Mouse (Mus musculus) hindbrain, embryonic 12.5 days (tissue): Measurements from ENCODE around the gene Ncs1. TPM values are rescaled to one million over a fixed set of nuclear protein-coding genes. Genes with fewer than 3 reads are reported as not detected.

Source experiments
- ATAC-seq: fragments of 200-750 bp; cut with Nextera tagmentation; 2 replicates; pipeline ENCODE4 v1.8.0; 2017; ENCODE audit warnings: moderate TSS enrichment; ENCODE audit not compliant: low FRiP score
- H3K27ac ChIP-seq: fragments of 300-500 bp; sonication (generic); 2 replicates; pipeline ENCODE4 v1.5.1; 2016; ENCODE audit warnings: mild to moderate bottlenecking
- H3K27me3 ChIP-seq: fragments of 300-500 bp; sonication (generic); 2 replicates; pipeline ENCODE4 v1.6.1; 2016; ENCODE audit warnings: mild to moderate bottlenecking
- H3K36me3 ChIP-seq: fragments of 300-500 bp; sonication (generic); 2 replicates; pipeline ENCODE4 v1.6.1; 2016; ENCODE audit warnings: mild to moderate bottlenecking
- H3K4me1 ChIP-seq: fragments of 300-500 bp; sonication (generic); 2 replicates; pipeline ENCODE4 v1.6.1; 2016
- H3K4me2 ChIP-seq: fragments of 300-500 bp; sonication (generic); replicated peaks from 2 replicates; pipeline ENCODE4 v1.6.1; 2016; ENCODE audit warnings: mild to moderate bottlenecking
- H3K4me3 ChIP-seq: fragments of 300-500 bp; sonication (generic); 2 replicates; pipeline ENCODE4 v1.5.1; 2016; ENCODE audit warnings: mild to moderate bottlenecking
- H3K9ac ChIP-seq: fragments of 300-500 bp; sonication (generic); 2 replicates; pipeline ENCODE4 v1.6.1; 2016; ENCODE audit warnings: mild to moderate bottlenecking, moderate library complexity
- H3K9me3 ChIP-seq: fragments of 300-500 bp; sonication (generic); replicated peaks from 2 replicates; pipeline ENCODE4 v1.6.1; 2016; ENCODE audit warnings: mild to moderate bottlenecking
- WGBS: fragments of 180-500 bp; shearing (Covaris S2); methylation state at CpG from one replicate; pipeline ENCODE4 v1.1.7; 2016; 5-methylcytosine and 5-hydroxymethylcytosine counted together
- polyA plus RNA-seq: library from polyadenylated mRNA; unstranded; fragments of >200 nt; fragmentation: Nextera tagmentation; extraction: Ambion mirVana; gene quantifications from 2 replicates; pipeline ENCODE4 v1.2.1, GENCODE M21; 2016

Gene Ncs1
- polyA plus RNA-seq, 1 experiment from 2014 or later: 107 TPM

GRCm38 (mm10) chr2:31284531-31284930, 38.9 kb downstream of the Ncs1 start:
- Histone ChIP-seq H3K27me3 (no peaks in the 10 kb centered on the region), H3K27ac (no peak overlapping the region), H3K9me3 (no peaks in the 10 kb centered on the region), H3K9ac (no peak overlapping the region), H3K4me1 (no peaks in the 10 kb centered on the region), H3K36me3 (peaks cover 89% of the 10 kb centered on the region), H3K4me2 (no peak overlapping the region), H3K4me3 (no peak overlapping the region)
- no peak for ATAC-seq
- 92% methylated on average over 5 of the region's 5 CpGs for WGBS

DNA sequence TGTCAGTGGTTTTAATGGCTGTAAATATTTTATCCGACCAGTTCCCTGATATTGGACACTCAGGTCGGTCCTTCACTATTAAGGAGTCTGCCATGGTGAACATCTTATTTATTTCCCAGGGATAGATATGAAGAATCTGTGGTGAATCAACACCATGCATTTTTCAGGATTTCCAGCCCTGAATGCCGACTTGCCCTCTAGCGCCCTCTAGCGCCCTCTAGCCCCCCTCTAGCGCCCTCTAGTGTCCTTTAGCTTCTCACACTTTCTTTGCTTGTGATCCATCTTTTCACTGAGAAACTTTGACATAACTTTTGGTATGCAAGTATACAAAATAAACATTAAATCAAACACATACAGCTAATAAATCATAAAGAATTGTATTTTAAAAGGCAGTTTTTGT, 45.8 kb downstream of the Ncs1 start:
- no peak overlapping the region for H3K4me2 ChIP-seq
- H3K4me1 ChIP-seq: no peaks in the 10 kb centered on the region
- no peak overlapping the region for H3K4me3 ChIP-seq
- no peak overlapping the region for H3K27ac ChIP-seq
- H3K9me3 ChIP-seq: no peaks in the 10 kb centered on the region
- H3K27me3 ChIP-seq: no peaks in the 10 kb centered on the region
- H3K9ac ChIP-seq: no peak overlapping the region
- WGBS: 9% methylated on average over 6 of the region's 6 CpGs
- no peak for ATAC-seq
- H3K36me3 ChIP-seq: peaks cover 60% of the 10 kb centered on the region

DNA sequence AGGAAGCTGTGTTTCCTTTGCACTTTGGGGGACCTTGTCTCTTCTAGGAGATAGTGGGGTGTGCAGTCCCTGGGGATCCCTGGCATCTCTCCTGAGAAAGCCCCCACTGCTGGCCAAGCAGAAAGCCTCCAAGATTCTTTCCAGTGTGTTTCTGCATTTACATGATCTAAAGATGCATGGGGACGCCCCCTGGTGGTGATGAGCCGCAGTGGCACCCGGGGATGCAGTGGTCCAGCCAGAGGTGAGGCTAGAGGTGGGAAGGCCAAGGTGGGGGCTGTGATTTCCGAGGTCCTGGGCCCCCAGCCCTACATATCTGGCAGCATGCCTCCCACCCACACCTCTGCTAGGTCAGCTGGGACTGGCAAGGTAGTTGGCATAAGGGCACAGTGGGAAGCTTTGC, 49.4 kb downstream of the Ncs1 start:
- Histone ChIP-seq H3K9ac (no peak overlapping the region), H3K36me3 (peaks cover 26% of the 10 kb centered on the region), H3K27me3 (no peaks in the 10 kb centered on the region), H3K9me3 (no peaks in the 10 kb centered on the region), H3K27ac (no peak overlapping the region), H3K4me1 (peaks cover 5% of the 10 kb centered on the region), H3K4me3 (no peak overlapping the region), H3K4me2 (no peak overlapping the region)
- ATAC-seq: no peak
- 4% methylated on average over 4 of the region's 4 CpGs for WGBS

DNA sequence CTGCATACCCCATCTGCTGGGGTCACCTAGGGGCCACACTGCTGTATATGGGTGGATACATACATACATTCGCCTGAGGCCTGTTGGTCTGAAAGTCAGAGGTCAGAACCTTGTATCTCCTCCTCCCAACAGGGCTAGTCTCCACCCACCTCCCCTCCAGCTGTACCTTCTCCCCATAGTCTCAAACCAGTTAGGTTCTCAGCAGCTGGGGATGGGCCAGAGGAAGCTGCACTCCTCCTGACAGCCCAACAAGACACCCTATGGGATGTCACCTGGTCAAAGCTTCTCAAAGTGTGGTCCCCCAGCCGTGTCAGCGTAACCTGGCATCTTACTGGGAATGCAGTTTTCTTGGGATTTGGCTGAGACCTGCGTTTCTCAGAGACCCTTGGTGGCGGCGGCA, 50.8 kb downstream of the Ncs1 start:
- H3K4me1 ChIP-seq: peaks cover 5% of the 10 kb centered on the region
- H3K27me3 ChIP-seq: no peaks in the 10 kb centered on the region
- H3K36me3 ChIP-seq: peaks cover 20% of the 10 kb centered on the region
- no peak overlapping the region for H3K4me3 ChIP-seq
- H3K27ac ChIP-seq: no peak overlapping the region
- H3K9me3 ChIP-seq: no peaks in the 10 kb centered on the region
- no peak for ATAC-seq
- no peak overlapping the region for H3K9ac ChIP-seq
- H3K4me2 ChIP-seq: no peak overlapping the region
- WGBS: 80% methylated on average over 6 of the region's 6 CpGs

- peak overlapping the region; percentile 38 for H3K4me3 ChIP-seq
- H3K27me3 ChIP-seq: no peaks in the 10 kb centered on the region
- no peaks in the 10 kb centered on the region for H3K9me3 ChIP-seq
- peak overlapping the region; percentile 49 for H3K4me2 ChIP-seq
- H3K36me3 ChIP-seq: peaks cover 13% of the 10 kb centered on the region
- H3K4me1 ChIP-seq: peaks cover 5% of the 10 kb centered on the region
- WGBS: 3% methylated on average over 17 of the region's 17 CpGs
- H3K27ac ChIP-seq: no peak overlapping the region
- peak overlapping the region; percentile 13; the same call in 1 of the 2 replicates for H3K9ac ChIP-seq
- peak; percentile 84 for ATAC-seq
Measured at GRCm38 (mm10) chr2:31297602-31298268, 52.1 kb downstream of the Ncs1 start.

- ATAC-seq: 0 out of 2 replicates have a peak, but pooled peaks have one; percentile 19
- Histone ChIP-seq H3K4me3 (no peak overlapping the region), H3K27me3 (no peaks in the 10 kb centered on the region), H3K4me1 (peaks cover 5% of the 10 kb centered on the region), H3K9ac (no peak overlapping the region), H3K36me3 (peaks cover 4% of the 10 kb centered on the region), H3K9me3 (no peaks in the 10 kb centered on the region), H3K27ac (no peak overlapping the region), H3K4me2 (peak overlapping the region; percentile 49)
- 53% methylated on average over 4 of the region's 4 CpGs for WGBS
Measured at GRCm38 (mm10) chr2:31298814-31299213, 53.2 kb downstream of the Ncs1 start.

- no peaks in the 10 kb centered on the region; the same call in 1 of the 2 replicates for H3K36me3 ChIP-seq
- H3K9me3 ChIP-seq: no peaks in the 10 kb centered on the region
- H3K4me1 ChIP-seq: peaks cover 5% of the 10 kb centered on the region
- no peak overlapping the region for H3K4me3 ChIP-seq
- 24% methylated on average over 4 of the region's 4 CpGs for WGBS
- no peak overlapping the region for H3K9ac ChIP-seq
- H3K4me2 ChIP-seq: peak overlapping the region; percentile 49; the same call in 1 of the 2 replicates
- no peaks in the 10 kb centered on the region for H3K27me3 ChIP-seq
- 0 out of 2 replicates have a peak, but pooled peaks have one; percentile 1 for ATAC-seq
- H3K27ac ChIP-seq: no peak overlapping the region
Measured at GRCm38 (mm10) chr2:31299266-31299665, 53.6 kb downstream of the Ncs1 start.

- H3K27ac ChIP-seq: no peak overlapping the region
- WGBS: 84% methylated on average over 10 of the region's 10 CpGs
- no peak overlapping the region for H3K4me2 ChIP-seq
- no peak overlapping the region for H3K4me3 ChIP-seq
- no peaks in the 10 kb centered on the region for H3K27me3 ChIP-seq
- no peaks in the 10 kb centered on the region for H3K9me3 ChIP-seq
- ATAC-seq: no peak
- no peak overlapping the region for H3K9ac ChIP-seq
- peaks cover 5% of the 10 kb centered on the region for H3K4me1 ChIP-seq
- no peaks in the 10 kb centered on the region for H3K36me3 ChIP-seq
Measured at GRCm38 (mm10) chr2:31299996-31300395, 54.4 kb downstream of the Ncs1 start.

DNA sequence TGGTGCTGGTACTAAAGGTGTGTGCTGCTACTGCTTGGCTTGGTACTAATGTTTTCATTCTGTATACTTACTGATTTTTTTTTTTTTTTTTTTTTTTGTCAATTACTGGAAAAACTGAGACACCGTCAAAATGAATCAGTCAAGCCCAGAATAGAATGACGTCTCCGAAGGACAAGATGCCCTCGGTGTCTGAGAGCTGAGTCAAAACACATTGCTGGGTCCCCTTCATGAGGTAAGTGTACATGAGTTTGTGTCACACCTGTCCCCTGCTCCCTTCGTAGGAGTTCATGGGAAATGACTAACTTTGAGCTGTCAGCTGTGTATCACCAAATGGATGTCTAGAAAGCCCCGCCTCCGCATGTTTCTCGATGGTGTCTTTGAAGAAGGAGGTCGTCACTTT, 57.6 kb downstream of the Ncs1 start:
- Histone ChIP-seq H3K36me3 (no peaks in the 10 kb centered on the region), H3K9me3 (no peaks in the 10 kb centered on the region), H3K27me3 (no peaks in the 10 kb centered on the region), H3K9ac (no peak overlapping the region), H3K4me2 (no peak overlapping the region), H3K4me3 (no peak overlapping the region), H3K27ac (no peak overlapping the region), H3K4me1 (peaks cover 5% of the 10 kb centered on the region)
- ATAC-seq: no peak
- WGBS: 78% methylated on average over 9 of the region's 9 CpGs

GRCm38 (mm10) chr2:31304191-31304590, 58.6 kb downstream of the Ncs1 start:
- no peak for ATAC-seq

DNA sequence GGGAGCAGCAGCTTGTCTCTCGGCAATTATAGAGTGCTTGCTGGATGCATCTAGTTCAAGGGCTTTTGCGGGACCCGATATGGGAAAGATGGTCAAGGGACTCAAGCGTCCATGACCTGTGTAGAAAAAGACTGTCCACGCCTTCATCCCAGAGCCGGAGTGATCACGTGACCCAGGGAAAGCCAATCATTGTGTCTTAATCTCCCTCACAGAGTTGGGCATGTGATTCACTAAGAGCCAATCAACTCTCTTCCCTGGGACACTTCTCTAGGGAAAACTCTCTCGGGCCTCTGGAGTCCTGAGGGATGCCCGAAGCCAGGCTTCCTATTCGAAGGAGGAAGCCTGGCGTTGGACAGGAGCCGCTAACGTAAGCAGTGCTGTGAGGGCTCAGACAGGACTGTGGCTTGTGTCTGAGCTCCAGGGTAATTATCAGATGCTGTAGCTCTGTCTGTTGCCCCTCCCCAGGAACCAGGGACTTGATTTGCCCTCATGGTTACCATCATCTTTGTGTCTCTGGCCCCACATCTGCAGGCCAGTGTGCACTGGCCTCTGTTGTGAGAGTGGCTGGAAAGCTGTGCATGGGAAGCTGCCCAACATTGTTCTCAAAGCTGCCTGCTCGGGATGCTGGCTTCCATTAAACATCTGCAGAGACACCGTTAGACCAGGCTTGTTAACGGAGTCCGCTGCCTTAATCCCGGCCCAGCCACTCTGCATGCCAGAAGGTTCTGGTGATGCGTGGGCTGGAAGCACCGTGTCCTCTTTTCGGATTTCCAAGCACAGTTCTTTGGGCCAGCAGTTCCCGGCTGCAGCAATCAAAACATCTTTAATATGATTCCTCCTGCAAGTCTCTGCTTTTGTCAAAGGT, 59.4 kb downstream of the Ncs1 start:
- Histone ChIP-seq H3K4me2 (no peak overlapping the region), H3K27ac (no peak overlapping the region), H3K27me3 (peaks cover 7% of the 10 kb centered on the region; the same call in 1 of the 2 replicates), H3K9ac (no peak overlapping the region), H3K4me1 (no peaks in the 10 kb centered on the region), H3K4me3 (no peak overlapping the region), H3K9me3 (no peaks in the 10 kb centered on the region), H3K36me3 (no peaks in the 10 kb centered on the region)
- no peak for ATAC-seq
- WGBS: 78% methylated on average over 22 of the region's 22 CpGs

More at GRCm38 (mm10) chr2:31304191-31304590, 58.6 kb downstream of the Ncs1 start:
- Histone ChIP-seq H3K36me3 (no peaks in the 10 kb centered on the region), H3K4me3 (no peak overlapping the region), H3K4me1 (no peaks in the 10 kb centered on the region), H3K27me3 (no peaks in the 10 kb centered on the region), H3K27ac (no peak overlapping the region), H3K4me2 (no peak overlapping the region), H3K9ac (no peak overlapping the region), H3K9me3 (no peaks in the 10 kb centered on the region)
- 75% methylated on average over 9 of the region's 9 CpGs for WGBS

- Histone ChIP-seq H3K9ac (no peak overlapping the region), H3K9me3 (no peaks in the 10 kb centered on the region), H3K36me3 (no peaks in the 10 kb centered on the region), H3K27me3 (peaks cover 13% of the 10 kb centered on the region; the same call in 1 of the 2 replicates), H3K4me1 (no peaks in the 10 kb centered on the region), H3K27ac (no peak overlapping the region), H3K4me2 (no peak overlapping the region), H3K4me3 (no peak overlapping the region)
- ATAC-seq: no peak
- whole genome bisulfite sequencing: 48% methylated on average over 4 of the region's 4 CpGs
Measured at GRCm38 (mm10) chr2:31305684-31306083, 60.1 kb downstream of the Ncs1 start.
